Mouse (Mus musculus): ENCODE data around the gene Aig1. TPM values are rescaled to one million over a fixed set of nuclear protein-coding genes. Genes with fewer than 3 reads are reported as not detected.
A peak's percentile ranks its signal among the peaks of the same experiment; 100 is the strongest.

The Aig1 gene
- total RNA-seq, 1 experiment from 2014 or later: 27.1 TPM

GRCm38 (mm10) chr10:13775411-13775810 lies 93.4 kb downstream of the Aig1 start:
- DNase-seq: no peak

- DNase-seq: no peak
Measured at GRCm38 (mm10) chr10:13774910-13775309, 93.9 kb downstream of the Aig1 start.

GRCm38 (mm10) chr10:13770720-13771119 lies 98.1 kb downstream of the Aig1 start:
- DNase-seq: no peak

- DNase-seq: no peak
Measured at GRCm38 (mm10) chr10:13769789-13770188, 99.0 kb downstream of the Aig1 start.

GRCm38 (mm10) chr10:13768866-13769265 lies 99.9 kb downstream of the Aig1 start:
- DNase-seq: no peak

GRCm38 (mm10) chr10:13767076-13767475 lies 101.7 kb downstream of the Aig1 start:
- no peak for DNase-seq

GRCm38 (mm10) chr10:13763151-13763550 lies 105.6 kb downstream of the Aig1 start:
- DNase-seq: peak; percentile 12

GRCm38 (mm10) chr10:13754712-13755111 lies 114.1 kb downstream of the Aig1 start:
- no peak for DNase-seq

- no peak for DNase-seq
Measured at GRCm38 (mm10) chr10:13753777-13754176, 115.0 kb downstream of the Aig1 start.

- DNase-seq: peak; percentile 42
Measured at GRCm38 (mm10) chr10:13739494-13740140, 129.2 kb downstream of the Aig1 start.

- no peak for DNase-seq
Measured at GRCm38 (mm10) chr10:13730039-13730748, 138.6 kb downstream of the Aig1 start.

- no peak for DNase-seq
Measured at GRCm38 (mm10) chr10:13727676-13728075, 141.1 kb downstream of the Aig1 start.

- no peak for DNase-seq
Measured at GRCm38 (mm10) chr10:13726206-13726605, 142.6 kb downstream of the Aig1 start.

GRCm38 (mm10) chr10:13725276-13725675 lies 143.5 kb downstream of the Aig1 start:
- no peak for DNase-seq

- DNase-seq: peak; percentile 65
Measured at GRCm38 (mm10) chr10:13716132-13716531, 152.6 kb downstream of the Aig1 start.

- DNase-seq: no peak
Measured at GRCm38 (mm10) chr10:13715584-13715983, 153.2 kb downstream of the Aig1 start.

- DNase-seq: no peak
Measured at GRCm38 (mm10) chr10:13714920-13715293, 153.9 kb downstream of the Aig1 start.

GRCm38 (mm10) chr10:13714199-13714919 lies 154.4 kb downstream of the Aig1 start:
- peak; percentile 57 for DNase-seq

- no peak for DNase-seq
Measured at GRCm38 (mm10) chr10:13713711-13714110, 155.1 kb downstream of the Aig1 start.

GRCm38 (mm10) chr10:13713116-13713515 lies 155.7 kb downstream of the Aig1 start:
- no peak for DNase-seq

GRCm38 (mm10) chr10:13711281-13711829 lies 157.4 kb downstream of the Aig1 start:
- no peak for DNase-seq

- DNase-seq: no peak
Measured at GRCm38 (mm10) chr10:13705771-13706170, 163.0 kb downstream of the Aig1 start.

GRCm38 (mm10) chr10:13702688-13703087 lies 166.1 kb downstream of the Aig1 start:
- DNase-seq: no peak
